Mouse (Mus musculus) hindbrain, embryonic 16.5 days (tissue): ENCODE data around the gene Galnt7. TPM values are rescaled to one million over a fixed set of nuclear protein-coding genes. Genes with fewer than 3 reads are reported as not detected.

Experiments
- ATAC-seq: fragments of 200-750 bp; cut with Nextera tagmentation; 2 replicates; pipeline ENCODE4 v1.8.0; 2017; ENCODE audit warnings: moderate TSS enrichment, moderate library complexity
- H3K27ac ChIP-seq: fragments of 300-500 bp; sonication (generic); 2 replicates; pipeline ENCODE4 v1.5.1; 2014; ENCODE audit warnings: low read depth, mild to moderate bottlenecking, control low read depth, low read length, moderate library complexity
- H3K27me3 ChIP-seq: fragments of 300-500 bp; sonication (generic); replicated peaks from 2 replicates; pipeline ENCODE4 v1.6.1; 2014; ENCODE audit warnings: low read length; ENCODE audit not compliant: control insufficient read depth, insufficient read depth
- H3K36me3 ChIP-seq: fragments of 300-500 bp; sonication (generic); 2 replicates; pipeline ENCODE4 v1.6.1; 2014; ENCODE audit warnings: mild to moderate bottlenecking, low read length, moderate library complexity, mixed read lengths; ENCODE audit not compliant: control insufficient read depth, insufficient read depth
- H3K4me1 ChIP-seq: fragments of 300-500 bp; sonication (generic); 2 replicates; pipeline ENCODE4 v1.6.1; 2014; ENCODE audit warnings: low read depth, low read length; ENCODE audit not compliant: control insufficient read depth, insufficient read depth
- H3K4me2 ChIP-seq: fragments of 300-500 bp; sonication (generic); 2 replicates; pipeline ENCODE4 v1.6.1; 2014; ENCODE audit warnings: mild to moderate bottlenecking, low read length, control low read depth, moderate library complexity
- H3K4me3 ChIP-seq: fragments of 300-500 bp; sonication (generic); 2 replicates; pipeline ENCODE4 v1.5.1; 2014; ENCODE audit warnings: mild to moderate bottlenecking, low read length, control low read depth, moderate library complexity
- H3K9ac ChIP-seq: fragments of 300-500 bp; sonication (generic); 2 replicates; pipeline ENCODE4 v1.6.1; 2014; ENCODE audit warnings: low read depth, mild to moderate bottlenecking, control low read depth, low read length, moderate library complexity
- H3K9me3 ChIP-seq: fragments of 300-500 bp; sonication (generic); 2 replicates; pipeline ENCODE4 v1.6.1; 2014; ENCODE audit warnings: mild to moderate bottlenecking, low read length, moderate library complexity; ENCODE audit not compliant: control insufficient read depth
- WGBS: fragments of 180-500 bp; shearing (Covaris S2); extraction: QIAGEN DNeasy Blood & Tissue Kit; methylation state at CpG from one replicate; pipeline ENCODE4 v1.1.7; 2014; 5-methylcytosine and 5-hydroxymethylcytosine counted together
- polyA plus RNA-seq: library from polyadenylated mRNA; unstranded; fragments of >200 nt; fragmentation: Nextera tagmentation; extraction: Ambion mirVana; gene quantifications from 2 replicates; pipeline ENCODE4 v1.2.1, GENCODE M21; 2015

The Galnt7 gene
- polyA plus RNA-seq, 1 experiment from 2014 or later: 11.1 TPM

DNA sequence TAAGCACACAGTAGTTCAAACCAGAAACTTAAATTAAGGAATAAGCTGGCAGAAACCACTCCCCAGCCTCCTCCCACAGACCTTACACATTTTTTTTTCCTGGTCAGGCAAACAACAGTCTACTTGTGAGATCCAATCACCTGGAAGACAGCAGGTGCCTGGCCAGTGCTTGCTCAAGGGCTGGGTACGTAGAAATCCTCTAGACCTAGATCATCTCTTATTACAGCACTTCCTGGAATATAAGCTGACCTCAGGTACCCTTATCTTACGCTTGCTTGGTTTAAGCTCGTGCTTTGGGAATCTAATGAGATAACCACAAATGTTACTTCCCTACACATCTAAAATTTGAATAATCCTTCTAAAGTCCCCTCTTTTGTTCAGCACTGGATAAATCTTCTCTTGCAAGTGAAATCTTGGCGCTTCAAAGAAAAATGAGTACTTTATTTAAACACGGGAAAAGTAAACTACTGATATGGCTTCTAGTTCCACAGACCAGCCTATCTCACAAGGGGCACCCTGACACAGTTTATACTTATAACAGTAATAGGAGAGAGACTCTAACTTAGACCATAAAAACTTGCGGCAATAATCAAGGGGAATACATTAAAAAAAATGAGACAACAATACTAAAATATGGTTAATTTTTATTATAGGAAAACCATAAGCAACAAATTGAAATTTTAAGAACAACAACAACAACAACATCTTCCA lies 58.5 kb downstream of the Galnt7 start:
- ATAC-seq: no peak
- Histone ChIP-seq H3K36me3 (no peaks in the 10 kb centered on the region), H3K27me3 (no peaks in the 10 kb centered on the region), H3K4me2 (no peak overlapping the region), H3K9me3 (no peaks in the 10 kb centered on the region), H3K9ac (no peak overlapping the region), H3K27ac (no peak overlapping the region), H3K4me3 (no peak overlapping the region), H3K4me1 (no peaks in the 10 kb centered on the region)
- 84% methylated on average over 6 of the region's 6 CpGs for WGBS

DNA sequence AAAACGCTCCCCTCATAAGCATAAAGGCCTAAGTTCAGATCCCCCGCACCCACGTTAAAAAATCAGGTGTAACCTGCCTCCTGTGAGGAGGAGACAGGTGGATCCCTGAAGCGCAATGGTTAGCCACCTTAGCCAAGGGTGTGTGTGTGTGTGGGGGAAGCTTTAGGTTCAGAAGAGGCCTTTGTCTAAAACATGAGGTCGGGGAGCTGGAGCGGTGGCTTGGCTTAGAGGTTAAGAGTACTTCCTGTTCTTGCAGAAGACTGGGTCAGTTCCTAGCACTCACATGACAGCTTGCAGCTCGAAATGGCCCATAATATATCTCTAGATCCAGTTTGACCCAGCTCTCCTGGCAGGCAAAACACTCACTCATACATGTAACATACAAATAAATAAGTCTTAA lies 60.2 kb downstream of the Galnt7 start:
- no peaks in the 10 kb centered on the region for H3K9me3 ChIP-seq
- no peak overlapping the region for H3K27ac ChIP-seq
- no peak overlapping the region for H3K4me2 ChIP-seq
- WGBS: 83% methylated on average over 7 of the region's 7 CpGs
- no peak overlapping the region for H3K9ac ChIP-seq
- no peaks in the 10 kb centered on the region for H3K36me3 ChIP-seq
- H3K27me3 ChIP-seq: no peaks in the 10 kb centered on the region
- no peaks in the 10 kb centered on the region for H3K4me1 ChIP-seq
- H3K4me3 ChIP-seq: no peak overlapping the region
- ATAC-seq: no peak

DNA sequence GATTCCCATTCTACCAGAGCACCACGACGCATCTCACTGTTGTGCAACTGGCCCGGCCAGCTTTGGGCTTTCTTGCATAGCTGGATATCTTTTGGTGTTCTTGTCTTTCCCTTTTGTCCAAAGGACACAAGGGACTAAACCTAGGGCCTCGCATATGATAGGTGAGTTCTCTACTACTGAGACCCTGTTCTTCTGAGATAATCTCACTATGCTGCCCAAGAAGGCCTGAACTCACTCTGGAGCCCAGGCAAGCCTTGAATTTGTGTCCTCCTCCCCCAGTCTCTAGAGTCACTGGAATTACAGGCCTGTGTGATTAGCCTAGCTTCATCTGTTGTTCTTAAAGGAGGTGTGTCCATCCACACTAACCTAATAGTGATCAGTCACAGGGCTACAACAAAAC lies 61.2 kb downstream of the Galnt7 start:
- H3K4me2 ChIP-seq: no peak overlapping the region
- no peak overlapping the region for H3K9ac ChIP-seq
- no peak for ATAC-seq
- no peaks in the 10 kb centered on the region for H3K36me3 ChIP-seq
- no peaks in the 10 kb centered on the region for H3K9me3 ChIP-seq
- no peaks in the 10 kb centered on the region for H3K27me3 ChIP-seq
- H3K4me1 ChIP-seq: no peaks in the 10 kb centered on the region
- H3K27ac ChIP-seq: no peak overlapping the region
- 88% methylated on average over 4 of the region's 4 CpGs for WGBS
- H3K4me3 ChIP-seq: no peak overlapping the region

GRCm38 (mm10) chr8:57590015-57590414 lies 62.8 kb downstream of the Galnt7 start:
- no peak overlapping the region for H3K9ac ChIP-seq
- no peaks in the 10 kb centered on the region for H3K4me1 ChIP-seq
- H3K4me3 ChIP-seq: no peak overlapping the region
- no peak overlapping the region for H3K4me2 ChIP-seq
- H3K27ac ChIP-seq: no peak overlapping the region
- 94% methylated on average over 8 of the region's 8 CpGs for WGBS
- no peaks in the 10 kb centered on the region for H3K36me3 ChIP-seq
- ATAC-seq: no peak
- no peaks in the 10 kb centered on the region for H3K27me3 ChIP-seq
- H3K9me3 ChIP-seq: no peaks in the 10 kb centered on the region

DNA sequence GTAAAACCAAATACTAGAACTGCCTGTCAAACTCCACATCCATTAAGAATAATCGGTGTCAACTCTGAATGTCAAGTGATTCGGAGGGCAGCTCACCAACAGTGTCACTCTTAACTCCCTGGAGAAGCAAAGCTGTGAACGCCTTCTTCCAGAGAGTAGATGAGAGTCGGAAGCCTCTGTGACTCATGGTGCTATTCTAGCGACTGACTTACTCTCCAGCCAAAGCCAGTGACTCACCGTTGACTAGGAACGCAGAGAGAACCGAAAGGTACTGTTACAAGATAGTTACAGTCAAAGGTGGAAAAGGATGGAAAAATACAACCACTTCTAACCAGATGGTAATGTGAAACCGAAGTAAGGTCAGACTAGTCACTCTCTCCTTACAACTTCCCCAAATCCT lies 63.7 kb downstream of the Galnt7 start:
- Histone ChIP-seq H3K9ac (no peak overlapping the region), H3K4me1 (no peaks in the 10 kb centered on the region), H3K27me3 (no peaks in the 10 kb centered on the region), H3K36me3 (no peaks in the 10 kb centered on the region), H3K9me3 (no peaks in the 10 kb centered on the region), H3K4me3 (no peak overlapping the region), H3K4me2 (no peak overlapping the region), H3K27ac (no peak overlapping the region)
- WGBS: 94% methylated on average over 9 of the region's 9 CpGs
- no peak for ATAC-seq

GRCm38 (mm10) chr8:57588604-57589003 lies 64.2 kb downstream of the Galnt7 start:
- Histone ChIP-seq H3K27ac (no peak overlapping the region), H3K9ac (no peak overlapping the region), H3K4me2 (no peak overlapping the region), H3K36me3 (no peaks in the 10 kb centered on the region), H3K4me3 (no peak overlapping the region), H3K4me1 (no peaks in the 10 kb centered on the region), H3K9me3 (no peaks in the 10 kb centered on the region), H3K27me3 (no peaks in the 10 kb centered on the region)
- whole genome bisulfite sequencing: 97% methylated on average over 1 of the region's 1 CpGs
- no peak for ATAC-seq

DNA sequence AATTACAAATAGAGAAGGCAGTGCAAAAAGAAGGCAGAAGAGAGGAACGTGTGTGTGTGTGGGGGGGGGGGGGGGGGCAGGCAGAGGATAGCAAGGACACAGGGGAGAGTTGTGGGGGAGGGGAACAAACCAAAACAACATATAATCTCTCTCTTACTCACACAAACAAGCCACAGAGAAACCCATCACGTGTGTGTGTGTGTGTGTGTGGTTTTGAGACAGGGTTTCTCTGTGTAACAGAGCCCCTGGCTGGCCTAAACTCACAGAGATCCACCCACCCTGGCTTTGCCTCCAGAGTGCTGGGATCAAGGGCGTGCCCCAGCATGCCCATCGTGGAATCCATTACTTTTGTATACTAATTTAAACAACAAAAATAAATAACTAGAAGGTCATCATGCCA lies 66.2 kb downstream of the Galnt7 start:
- H3K27me3 ChIP-seq: no peaks in the 10 kb centered on the region
- no peak for ATAC-seq
- H3K4me1 ChIP-seq: no peaks in the 10 kb centered on the region
- H3K27ac ChIP-seq: no peak overlapping the region
- H3K9ac ChIP-seq: no peak overlapping the region
- H3K4me2 ChIP-seq: no peak overlapping the region
- no peaks in the 10 kb centered on the region for H3K9me3 ChIP-seq
- 56% methylated on average over 4 of the region's 4 CpGs for WGBS
- no peaks in the 10 kb centered on the region for H3K36me3 ChIP-seq
- H3K4me3 ChIP-seq: no peak overlapping the region

DNA sequence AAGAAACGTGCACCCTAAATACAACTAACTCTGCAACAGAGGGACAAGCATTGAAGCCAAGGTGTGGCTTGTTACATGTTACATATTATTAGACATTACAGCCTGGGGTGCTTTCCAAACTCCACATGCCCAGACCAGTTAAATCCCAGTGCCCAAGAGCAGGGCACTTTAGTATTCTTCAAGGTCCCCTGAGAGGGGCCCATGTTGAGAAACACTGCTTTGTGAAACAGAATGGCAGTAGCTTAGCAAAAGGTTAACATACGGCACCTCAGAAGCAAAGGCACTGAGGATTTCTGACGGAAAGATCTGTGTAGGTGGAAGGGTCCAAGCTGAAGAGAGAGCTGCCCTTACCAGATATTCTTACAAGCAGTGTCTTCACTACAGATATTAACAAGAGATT lies 67.0 kb downstream of the Galnt7 start:
- WGBS: 61% methylated on average over 3 of the region's 3 CpGs
- Histone ChIP-seq H3K27me3 (no peaks in the 10 kb centered on the region), H3K4me2 (no peak overlapping the region), H3K4me1 (no peaks in the 10 kb centered on the region), H3K9ac (no peak overlapping the region), H3K9me3 (no peaks in the 10 kb centered on the region), H3K4me3 (no peak overlapping the region), H3K36me3 (no peaks in the 10 kb centered on the region), H3K27ac (no peak overlapping the region)
- ATAC-seq: no peak

DNA sequence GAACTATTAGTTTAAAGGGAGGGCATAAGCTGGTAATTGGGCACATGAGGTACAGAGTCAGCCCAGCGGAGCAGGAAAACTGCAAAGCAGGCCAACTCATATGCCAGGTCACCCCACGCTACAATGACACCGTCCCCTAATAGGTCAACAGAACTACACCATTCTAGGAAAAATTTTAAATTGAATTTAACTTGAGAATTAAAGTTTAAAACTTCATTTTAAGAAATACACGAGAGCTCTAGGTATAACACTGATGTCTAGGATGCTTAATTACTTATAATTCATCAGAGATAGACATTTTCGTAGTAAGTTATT lies 67.7 kb downstream of the Galnt7 start:
- H3K4me2 ChIP-seq: no peak overlapping the region
- no peaks in the 10 kb centered on the region for H3K27me3 ChIP-seq
- no peak overlapping the region for H3K27ac ChIP-seq
- ATAC-seq: 0 out of 2 replicates have a peak, but pooled peaks have one; percentile 28
- no peak overlapping the region for H3K4me3 ChIP-seq
- WGBS: 86% methylated on average over 5 of the region's 5 CpGs
- no peak overlapping the region for H3K9ac ChIP-seq
- H3K9me3 ChIP-seq: no peaks in the 10 kb centered on the region
- H3K4me1 ChIP-seq: no peaks in the 10 kb centered on the region
- H3K36me3 ChIP-seq: no peaks in the 10 kb centered on the region
